Mouse (Mus musculus) monocyte, adult 2 months (primary cell): Measurements from ENCODE around the gene Hivep2.

Source experiments
- DNase-seq, 2 experiments: peaks; one replicate each; pipeline ENCODE4 v3.0.0; 2022; ENCODE audit warnings: low spot score in 2 of 2, low read depth in 1 of 2

Gene Hivep2

GRCm38 (mm10) chr10:14131307-14131706, 165.4 kb downstream of the Hivep2 start:
- DNase-seq, result no peak

- DNase-seq, result no peak
Measured at GRCm38 (mm10) chr10:14132061-14132460, 166.2 kb downstream of the Hivep2 start.

- DNase-seq, result no peak
Measured at GRCm38 (mm10) chr10:14132937-14133336, 167.1 kb downstream of the Hivep2 start.

- no peak for DNase-seq
Measured at GRCm38 (mm10) chr10:14138663-14139062, 172.8 kb downstream of the Hivep2 start.

GRCm38 (mm10) chr10:14144840-14145239, 179.0 kb downstream of the Hivep2 start:
- no peak for DNase-seq

GRCm38 (mm10) chr10:14164829-14165228, 199.0 kb downstream of the Hivep2 start:
- DNase-seq, result no peak

- DNase-seq, result no peak
Measured at GRCm38 (mm10) chr10:14168197-14168844, 202.4 kb downstream of the Hivep2 start.

GRCm38 (mm10) chr10:14168869-14169566, 203.1 kb downstream of the Hivep2 start:
- DNase-seq, result no peak

- DNase-seq, result peak; percentile 58 to 59
Measured at GRCm38 (mm10) chr10:14174124-14174523, 208.2 kb downstream of the Hivep2 start.

GRCm38 (mm10) chr10:14179424-14180339, 213.8 kb downstream of the Hivep2 start:
- DNase-seq, result no peak

- peak; percentile 67 to 70 for DNase-seq
Measured at GRCm38 (mm10) chr10:14186352-14186976, 220.6 kb downstream of the Hivep2 start.

GRCm38 (mm10) chr10:14189050-14189449, 223.2 kb downstream of the Hivep2 start:
- DNase-seq, result peak in 1 of 2 experiments; percentile 39

GRCm38 (mm10) chr10:14191202-14191601, 225.3 kb downstream of the Hivep2 start:
- no peak for DNase-seq

- DNase-seq, result no peak
Measured at GRCm38 (mm10) chr10:14192156-14192555, 226.3 kb downstream of the Hivep2 start.

GRCm38 (mm10) chr10:14193702-14194101, 227.8 kb downstream of the Hivep2 start:
- DNase-seq, result no peak

GRCm38 (mm10) chr10:14195778-14196650, 230.1 kb downstream of the Hivep2 start:
- no peak for DNase-seq

- peak in 1 of 2 experiments; percentile 36 for DNase-seq
Measured at GRCm38 (mm10) chr10:14196785-14197184, 230.9 kb downstream of the Hivep2 start.

GRCm38 (mm10) chr10:14197261-14197660, 231.4 kb downstream of the Hivep2 start:
- no peak for DNase-seq

- no peak for DNase-seq
Measured at GRCm38 (mm10) chr10:14199332-14199731, 233.5 kb downstream of the Hivep2 start.

- DNase-seq, result no peak
Measured at GRCm38 (mm10) chr10:14200310-14200709, 234.4 kb downstream of the Hivep2 start.
